Mouse (Mus musculus) cerebellum, adult 18-20 months (tissue): ENCODE data around the gene Aldh6a1.

Experiments used
- DNase-seq, 2 experiments: peaks; one replicate each; pipeline ENCODE4 v3.0.0; 2021

Aldh6a1 gene

GRCm38 (mm10) chr12:84450718-84451646 is at the start of gene Aldh6a1, which contains the start of gene Lin52:
TSS of gene Aldh6a1 (minus strand) at chr12:84451004.
TSS of gene Lin52 (plus strand) at chr12:84451422.
- DNase-seq, result peak; percentile 94 to 98

GRCm38 (mm10) chr12:84496795-84497194 is 46.0 kb upstream of the Aldh6a1 start:
- no peak for DNase-seq

GRCm38 (mm10) chr12:84487324-84488056 is 36.7 kb upstream of the Aldh6a1 start:
- DNase-seq, result no peak

- DNase-seq, result no peak
These were observed 32.2 kb upstream of the Aldh6a1 start for GRCm38 (mm10) chr12:84482778-84483585.

GRCm38 (mm10) chr12:84481251-84481650 is 30.4 kb upstream of the Aldh6a1 start:
- DNase-seq, result no peak

- DNase-seq, result no peak
These were observed 28.1 kb upstream of the Aldh6a1 start for GRCm38 (mm10) chr12:84478937-84479336.

GRCm38 (mm10) chr12:84468701-84469100 is 17.9 kb upstream of the Aldh6a1 start:
- peak in 1 of 2 experiments; percentile 16 for DNase-seq

- DNase-seq, result no peak
These were observed 12.1 kb upstream of the Aldh6a1 start for GRCm38 (mm10) chr12:84462856-84463255.

GRCm38 (mm10) chr12:84461416-84461815 is 10.6 kb upstream of the Aldh6a1 start:
- DNase-seq, result no peak

- DNase-seq, result no peak
These were observed 9.0 kb upstream of the Aldh6a1 start for GRCm38 (mm10) chr12:84459845-84460244.

- peak; percentile 9 to 34 for DNase-seq
These were observed 6.1 kb upstream of the Aldh6a1 start for GRCm38 (mm10) chr12:84456911-84457310.

- no peak for DNase-seq
These were observed 997 bp upstream of the Aldh6a1 start for GRCm38 (mm10) chr12:84451801-84452200.

- DNase-seq, result no peak
These were observed 470 bp downstream of the Aldh6a1 start for GRCm38 (mm10) chr12:84450351-84450717.

GRCm38 (mm10) chr12:84449887-84450286 is 917 bp downstream of the Aldh6a1 start:
- peak in 1 of 2 experiments; percentile 20 for DNase-seq

- no peak for DNase-seq
These were observed 2.6 kb downstream of the Aldh6a1 start for GRCm38 (mm10) chr12:84448181-84448580.

- no peak for DNase-seq
These were observed 3.4 kb downstream of the Aldh6a1 start for GRCm38 (mm10) chr12:84447386-84447785.

GRCm38 (mm10) chr12:84442526-84442925 is 8.3 kb downstream of the Aldh6a1 start:
- no peak for DNase-seq

GRCm38 (mm10) chr12:84438697-84439096 is 12.1 kb downstream of the Aldh6a1 start:
- DNase-seq, result no peak

GRCm38 (mm10) chr12:84429825-84430224 is 21.0 kb downstream of the Aldh6a1 start:
- DNase-seq, result no peak

GRCm38 (mm10) chr12:84423990-84424389 is 26.8 kb downstream of the Aldh6a1 start:
- DNase-seq, result no peak

- DNase-seq, result no peak
These were observed 33.2 kb downstream of the Aldh6a1 start for GRCm38 (mm10) chr12:84417605-84417922.

GRCm38 (mm10) chr12:84416834-84417604 is 33.8 kb downstream of the Aldh6a1 start, which contains the start of gene Rnf113a2:
TSS of gene Rnf113a2 (plus strand) at chr12:84417196.
- DNase-seq, result peak; percentile 81 to 83
